Mouse (Mus musculus) stomach, embryonic 14.5 days (tissue): ENCODE data around the gene Fut9. TPM values are rescaled to one million over a fixed set of nuclear protein-coding genes. Genes with fewer than 3 reads are reported as not detected.

Source experiments
- ATAC-seq: fragments of 200-750 bp; cut with Nextera tagmentation; 2 replicates; pipeline ENCODE4 v1.8.0; 2017; ENCODE audit warnings: low read depth, moderate TSS enrichment; ENCODE audit not compliant: insufficient number of reproducible peaks, insufficient read depth, low FRiP score
- H3K27ac ChIP-seq: fragments of 300-500 bp; sonication (generic); 2 replicates; pipeline ENCODE4 v1.5.1; 2014; ENCODE audit warnings: mild to moderate bottlenecking, low read length, moderate library complexity, mixed read lengths
- H3K27me3 ChIP-seq: fragments of 300-500 bp; sonication (generic); 2 replicates; pipeline ENCODE4 v1.6.1; 2014; ENCODE audit warnings: low read length, control low read depth, mixed read lengths; ENCODE audit not compliant: control insufficient read depth, insufficient read depth
- H3K36me3 ChIP-seq: fragments of 300-500 bp; sonication (generic); 2 replicates; pipeline ENCODE4 v1.6.1; 2014; ENCODE audit warnings: mild to moderate bottlenecking, control low read depth, low read length, moderate library complexity, mixed read lengths; ENCODE audit not compliant: control insufficient read depth, insufficient read depth
- H3K4me1 ChIP-seq: fragments of 300-500 bp; sonication (generic); 2 replicates; pipeline ENCODE4 v1.6.1; 2014; ENCODE audit warnings: low read length, control low read depth, mixed read lengths; ENCODE audit not compliant: control insufficient read depth, insufficient read depth
- H3K4me2 ChIP-seq: fragments of 300-500 bp; sonication (generic); replicated peaks from 2 replicates; pipeline ENCODE4 v1.6.1; 2014; ENCODE audit warnings: low read depth, low read length, control low read depth
- H3K4me3 ChIP-seq: fragments of 300-500 bp; sonication (generic); 2 replicates; pipeline ENCODE4 v1.5.1; 2014; ENCODE audit warnings: low read depth, low read length, control low read depth
- H3K9ac ChIP-seq: fragments of 300-500 bp; sonication (generic); replicated peaks from 2 replicates; pipeline ENCODE4 v1.6.1; 2014; ENCODE audit warnings: low read depth, mild to moderate bottlenecking, control low read depth, low read length, moderate library complexity, mixed read lengths
- H3K9me3 ChIP-seq: fragments of 300-500 bp; sonication (generic); 2 replicates; pipeline ENCODE4 v1.6.1; 2016; ENCODE audit warnings: low read depth, low read length, control low read depth; ENCODE audit not compliant: control insufficient read depth
- WGBS: fragments of 180-500 bp; shearing (Covaris S2); extraction: QIAGEN DNeasy Blood & Tissue Kit; methylation state at CpG from one replicate; pipeline ENCODE4 v1.1.7; 2014; 5-methylcytosine and 5-hydroxymethylcytosine counted together
- polyA plus RNA-seq: library from polyadenylated mRNA; unstranded; fragments of >200 nt; fragmentation: Nextera tagmentation; extraction: Ambion mirVana; gene quantifications from 2 replicates; pipeline ENCODE4 v1.2.1, GENCODE M21; 2014

Fut9 gene
- polyA plus RNA-seq, 1 experiment from 2014 or later, result 1.7 TPM

GRCm38 (mm10) chr4:25664196-25664595, 135.8 kb downstream of the Fut9 start:
- no peak overlapping the region for H3K4me3 ChIP-seq
- H3K27ac ChIP-seq, result no peak overlapping the region
- no peak overlapping the region for H3K4me2 ChIP-seq
- H3K36me3 ChIP-seq, result no peaks in the 10 kb centered on the region
- H3K9ac ChIP-seq, result no peak overlapping the region
- WGBS, result 94% methylated on average over 1 of the region's 1 CpGs
- ATAC-seq, result no peak
- no peaks in the 10 kb centered on the region for H3K9me3 ChIP-seq
- H3K4me1 ChIP-seq, result no peaks in the 10 kb centered on the region
- no peaks in the 10 kb centered on the region for H3K27me3 ChIP-seq

GRCm38 (mm10) chr4:25661204-25661727, 138.8 kb downstream of the Fut9 start:
- Histone ChIP-seq H3K27me3 (no peaks in the 10 kb centered on the region), H3K4me1 (no peaks in the 10 kb centered on the region), H3K9ac (no peak overlapping the region), H3K9me3 (no peaks in the 10 kb centered on the region), H3K36me3 (no peaks in the 10 kb centered on the region), H3K4me2 (no peak overlapping the region), H3K27ac (no peak overlapping the region), H3K4me3 (no peak overlapping the region)
- ATAC-seq, result no peak
- 76% methylated on average over 3 of the region's 3 CpGs for WGBS

GRCm38 (mm10) chr4:25658792-25659191, 141.3 kb downstream of the Fut9 start:
- Histone ChIP-seq H3K27ac (no peak overlapping the region), H3K36me3 (no peaks in the 10 kb centered on the region), H3K9ac (no peak overlapping the region), H3K4me2 (no peak overlapping the region), H3K4me1 (no peaks in the 10 kb centered on the region), H3K27me3 (no peaks in the 10 kb centered on the region), H3K9me3 (no peaks in the 10 kb centered on the region), H3K4me3 (no peak overlapping the region)
- no peak for ATAC-seq
- 73% methylated on average over 3 of the region's 3 CpGs for WGBS

GRCm38 (mm10) chr4:25651902-25652301, 148.1 kb downstream of the Fut9 start:
- Histone ChIP-seq H3K27ac (no peak overlapping the region), H3K27me3 (no peaks in the 10 kb centered on the region), H3K4me3 (no peak overlapping the region), H3K36me3 (no peaks in the 10 kb centered on the region), H3K4me1 (no peaks in the 10 kb centered on the region), H3K9ac (no peak overlapping the region), H3K4me2 (no peak overlapping the region), H3K9me3 (no peaks in the 10 kb centered on the region)
- WGBS, result 83% methylated on average over 3 of the region's 3 CpGs
- no peak for ATAC-seq

- H3K4me1 ChIP-seq, result no peaks in the 10 kb centered on the region
- no peaks in the 10 kb centered on the region for H3K36me3 ChIP-seq
- H3K9me3 ChIP-seq, result no peaks in the 10 kb centered on the region
- H3K4me3 ChIP-seq, result no peak overlapping the region
- 86% methylated on average over 2 of the region's 2 CpGs for WGBS
- H3K27ac ChIP-seq, result no peak overlapping the region
- ATAC-seq, result no peak
- H3K9ac ChIP-seq, result no peak overlapping the region
- no peaks in the 10 kb centered on the region for H3K27me3 ChIP-seq
- H3K4me2 ChIP-seq, result no peak overlapping the region
These were observed 151.9 kb downstream of the Fut9 start for GRCm38 (mm10) chr4:25648107-25648506.

- 74% methylated on average over 1 of the region's 1 CpGs for WGBS
- Histone ChIP-seq H3K4me2 (no peak overlapping the region), H3K4me1 (no peaks in the 10 kb centered on the region), H3K9me3 (no peaks in the 10 kb centered on the region), H3K9ac (no peak overlapping the region), H3K36me3 (no peaks in the 10 kb centered on the region), H3K27me3 (no peaks in the 10 kb centered on the region), H3K4me3 (no peak overlapping the region), H3K27ac (no peak overlapping the region)
- ATAC-seq, result no peak
These were observed 152.5 kb downstream of the Fut9 start for GRCm38 (mm10) chr4:25647593-25647992.

GRCm38 (mm10) chr4:25645580-25645979, 154.5 kb downstream of the Fut9 start:
- Histone ChIP-seq H3K9ac (no peak overlapping the region), H3K36me3 (no peaks in the 10 kb centered on the region), H3K9me3 (no peaks in the 10 kb centered on the region), H3K4me1 (no peaks in the 10 kb centered on the region), H3K4me3 (no peak overlapping the region), H3K27me3 (no peaks in the 10 kb centered on the region), H3K4me2 (no peak overlapping the region), H3K27ac (no peak overlapping the region)
- ATAC-seq, result no peak
- WGBS, result 83% methylated on average over 2 of the region's 2 CpGs

GRCm38 (mm10) chr4:25641993-25642392, 158.1 kb downstream of the Fut9 start:
- 86% methylated on average over 4 of the region's 4 CpGs for WGBS
- ATAC-seq, result no peak
- Histone ChIP-seq H3K9ac (no peak overlapping the region), H3K36me3 (no peaks in the 10 kb centered on the region), H3K4me3 (no peak overlapping the region), H3K4me1 (no peaks in the 10 kb centered on the region), H3K4me2 (no peak overlapping the region), H3K9me3 (no peaks in the 10 kb centered on the region), H3K27me3 (no peaks in the 10 kb centered on the region), H3K27ac (no peak overlapping the region)

GRCm38 (mm10) chr4:25633262-25633661, 166.8 kb downstream of the Fut9 start:
- ATAC-seq, result no peak
- no peak overlapping the region for H3K4me2 ChIP-seq
- no peak overlapping the region for H3K27ac ChIP-seq
- H3K36me3 ChIP-seq, result no peaks in the 10 kb centered on the region
- no peak overlapping the region for H3K9ac ChIP-seq
- H3K9me3 ChIP-seq, result no peaks in the 10 kb centered on the region
- WGBS, result 85% methylated on average over 2 of the region's 2 CpGs
- H3K27me3 ChIP-seq, result no peaks in the 10 kb centered on the region
- H3K4me1 ChIP-seq, result no peaks in the 10 kb centered on the region
- H3K4me3 ChIP-seq, result no peak overlapping the region
